Mouse (Mus musculus) 416B (cell line): ENCODE measurements at regions not wholly inside any gene's neighbourhood (a gene's known extent, or its start where the extent isn't known, plus 50 kb on each side); places are given as distances from the start of the nearest gene placed in this dataset.
A peak's percentile ranks its signal among the peaks of the same experiment; 100 is the strongest.
"Not testable (repeated sequence)": the region's sequence is repeated elsewhere in the genome, so short reads cannot be mapped to it uniquely, and the experiment has no call there.

ENCODE experiments used
- DNase-seq: peaks from one replicate; pipeline ENCODE4 v3.0.0; 2011; ENCODE audit warnings: low read depth

DNA sequence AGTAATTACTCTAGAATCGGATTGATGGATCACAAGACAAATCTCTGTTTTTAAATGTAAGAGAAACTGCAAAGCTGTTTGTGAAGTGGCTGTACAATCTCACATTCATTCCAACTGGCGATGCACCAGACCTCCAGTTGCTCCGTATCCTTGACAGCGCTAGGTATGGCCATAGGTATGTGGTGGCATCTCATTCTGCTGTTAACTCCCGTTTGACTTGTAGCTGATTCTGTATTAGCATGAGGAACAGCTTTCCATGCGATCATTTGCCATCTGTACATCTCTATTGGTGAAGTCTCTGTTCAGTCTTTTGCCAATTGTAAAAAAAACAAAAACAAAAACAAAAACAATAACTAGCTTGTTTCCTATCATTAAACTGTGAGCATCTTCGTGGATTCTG lies 182.0 kb downstream of the Enc1 start:
- DNase-seq: no peak

GRCm38 (mm10) chr13:97421831-97422230 lies 180.9 kb downstream of the Enc1 start:
- no peak for DNase-seq

GRCm38 (mm10) chr13:97420773-97421172 lies 179.9 kb downstream of the Enc1 start:
- no peak for DNase-seq

DNA sequence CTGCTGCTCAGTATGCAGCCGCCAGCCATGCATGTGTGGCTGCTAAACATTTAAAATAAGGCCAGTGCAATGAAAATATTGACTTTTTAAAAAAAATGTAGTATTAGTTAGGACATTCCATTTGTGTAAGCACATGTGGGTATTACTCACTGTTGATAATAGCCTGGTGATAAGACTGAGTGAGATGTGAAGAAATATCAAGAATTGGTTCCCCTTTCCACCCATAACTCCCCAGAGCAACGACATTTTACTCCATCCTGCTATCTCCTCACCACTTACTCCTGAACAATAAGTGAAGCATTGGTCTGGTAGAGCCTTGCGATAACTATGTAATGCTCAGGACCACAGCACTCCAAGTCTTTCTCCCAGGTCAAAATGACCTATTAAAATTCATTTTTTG lies 178.2 kb downstream of the Enc1 start:
- DNase-seq: peak; percentile 54

DNA sequence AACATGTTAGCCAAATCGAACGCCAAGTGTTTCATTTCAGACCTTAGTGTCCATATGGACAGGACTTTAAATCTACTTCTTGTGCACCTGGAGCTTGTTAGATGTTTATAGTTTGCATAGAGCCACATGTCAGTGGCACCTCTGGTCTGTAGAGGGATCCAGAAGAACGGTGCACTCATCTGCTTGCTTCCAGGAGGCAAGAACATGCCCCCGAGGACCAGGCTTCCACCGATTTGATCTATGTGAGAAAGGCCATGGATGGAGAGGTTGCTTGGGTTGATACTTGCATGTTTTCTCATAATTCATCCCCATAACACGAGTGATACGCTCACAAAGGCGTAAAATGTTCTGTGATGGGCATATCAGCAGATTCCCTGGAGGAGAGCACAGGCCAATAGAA lies 177.8 kb downstream of the Enc1 start:
- no peak for DNase-seq

DNA sequence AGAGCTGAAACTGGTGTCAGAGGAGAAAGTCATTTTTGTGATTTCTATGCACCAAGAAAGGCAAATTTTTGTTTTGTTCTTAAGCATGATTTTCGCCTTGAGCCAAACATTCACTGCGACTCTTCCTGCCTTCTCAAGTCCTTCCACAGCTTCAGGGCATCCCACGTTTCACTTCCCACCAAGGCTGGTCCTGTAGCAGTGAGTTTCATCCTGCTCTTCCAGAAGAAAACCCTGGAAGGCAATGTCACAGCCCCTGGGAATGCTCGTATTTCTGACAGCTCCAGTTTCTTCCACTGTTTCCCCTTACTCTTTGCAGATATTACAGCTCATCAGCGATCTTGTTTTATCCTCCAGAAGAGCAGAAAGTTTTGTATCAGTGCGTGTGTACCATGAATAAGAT lies 177.2 kb downstream of the Enc1 start:
- DNase-seq: no peak

- no peak for DNase-seq
Observed at GRCm38 (mm10) chr13:97415927-97416709, 175.2 kb downstream of the Enc1 start.

DNA sequence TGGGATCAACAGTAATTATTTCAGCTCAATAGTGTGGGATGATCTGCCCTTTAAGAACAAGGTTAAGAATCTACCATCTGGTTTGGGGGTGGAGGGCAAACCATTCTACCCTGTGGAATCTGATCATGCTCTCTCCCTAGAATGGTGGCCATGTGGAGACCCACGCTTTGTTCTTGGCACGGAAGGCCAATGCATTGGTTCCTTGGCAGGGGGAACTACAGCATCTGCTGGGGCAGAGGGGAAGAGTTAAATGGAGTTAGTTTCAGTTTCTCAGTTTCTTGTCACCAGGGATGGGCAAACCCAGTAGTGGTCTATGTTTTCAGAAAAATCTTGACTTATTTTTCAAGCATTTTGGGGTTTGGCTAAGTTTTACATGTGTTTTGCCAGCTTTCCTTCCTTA lies 174.5 kb downstream of the Enc1 start:
- DNase-seq: no peak

DNA sequence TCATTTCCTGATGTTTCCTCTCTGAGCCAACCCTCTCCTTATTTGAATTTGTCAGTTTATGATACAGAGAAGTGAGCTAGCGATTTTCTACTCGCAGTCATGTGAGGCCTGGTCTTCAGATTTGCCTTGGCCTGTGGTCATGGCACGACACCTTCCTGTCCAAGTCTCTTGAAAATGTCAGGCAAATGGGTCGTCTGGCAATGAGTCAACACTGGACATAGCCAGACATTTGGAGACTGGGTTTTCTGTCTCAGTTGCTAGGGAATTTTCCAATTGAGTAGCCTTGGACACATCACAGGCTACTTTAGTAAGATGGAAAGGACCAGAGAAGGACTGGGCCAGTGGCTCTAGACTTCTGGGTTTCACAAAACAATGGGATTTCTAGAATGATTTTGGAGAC lies 171.2 kb downstream of the Enc1 start:
- DNase-seq: peak; percentile 17

DNA sequence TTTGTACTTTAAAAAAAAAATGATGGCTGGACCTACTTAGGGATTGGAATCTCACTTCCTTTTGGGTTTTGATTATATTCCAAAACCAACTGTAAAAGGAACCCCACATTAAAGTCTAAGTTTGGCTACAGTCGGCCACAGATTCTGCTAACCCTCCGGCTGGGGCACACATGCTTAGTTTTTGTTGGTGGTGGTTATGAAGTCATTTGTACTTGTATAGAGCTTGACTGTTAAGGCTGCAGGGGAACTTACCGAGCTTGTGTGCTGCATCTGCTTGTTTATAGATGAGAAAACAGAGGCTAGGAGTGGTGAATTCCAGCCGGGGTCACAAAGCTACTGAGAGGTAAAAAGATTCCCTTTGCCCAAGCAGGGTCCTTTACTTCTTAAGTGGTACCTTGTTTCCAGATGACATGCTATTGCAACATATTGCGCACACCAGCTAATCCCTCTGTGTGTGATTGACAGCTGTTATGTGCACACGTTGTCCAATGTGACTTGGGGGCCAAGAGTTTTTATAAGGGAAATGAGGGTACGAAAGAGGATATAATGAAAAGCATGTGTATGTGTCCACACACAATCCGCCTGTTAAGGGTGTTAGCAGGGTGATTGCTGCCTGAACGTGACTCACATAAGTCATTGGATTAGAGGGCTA lies 169.8 kb downstream of the Enc1 start:
- DNase-seq: no peak

- DNase-seq: no peak
Observed at GRCm38 (mm10) chr13:97409891-97410525, 169.1 kb downstream of the Enc1 start.

DNA sequence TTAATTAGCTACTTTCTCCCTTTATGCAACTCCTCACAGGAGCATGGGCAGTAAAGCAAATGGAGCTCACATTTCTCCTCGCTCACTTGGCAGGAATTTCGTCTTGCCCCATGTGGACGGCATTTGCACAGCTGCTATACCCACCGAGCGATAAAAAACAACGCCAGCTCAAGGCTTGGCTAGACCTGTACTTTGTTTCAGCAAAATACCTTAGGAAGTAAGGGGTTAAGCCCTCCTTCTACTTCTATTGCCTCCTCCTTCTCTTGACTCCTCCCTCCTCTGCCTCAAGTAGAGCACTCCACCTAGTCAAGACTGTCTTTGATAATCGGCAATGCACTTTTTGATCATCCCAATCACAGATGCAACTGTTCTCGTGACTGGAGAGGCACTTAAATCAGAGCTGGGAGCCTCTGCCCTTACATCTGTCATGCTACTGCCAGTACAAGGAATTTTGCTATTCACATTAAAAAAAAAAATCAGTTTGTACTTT lies 168.4 kb downstream of the Enc1 start:
- DNase-seq: no peak

DNA sequence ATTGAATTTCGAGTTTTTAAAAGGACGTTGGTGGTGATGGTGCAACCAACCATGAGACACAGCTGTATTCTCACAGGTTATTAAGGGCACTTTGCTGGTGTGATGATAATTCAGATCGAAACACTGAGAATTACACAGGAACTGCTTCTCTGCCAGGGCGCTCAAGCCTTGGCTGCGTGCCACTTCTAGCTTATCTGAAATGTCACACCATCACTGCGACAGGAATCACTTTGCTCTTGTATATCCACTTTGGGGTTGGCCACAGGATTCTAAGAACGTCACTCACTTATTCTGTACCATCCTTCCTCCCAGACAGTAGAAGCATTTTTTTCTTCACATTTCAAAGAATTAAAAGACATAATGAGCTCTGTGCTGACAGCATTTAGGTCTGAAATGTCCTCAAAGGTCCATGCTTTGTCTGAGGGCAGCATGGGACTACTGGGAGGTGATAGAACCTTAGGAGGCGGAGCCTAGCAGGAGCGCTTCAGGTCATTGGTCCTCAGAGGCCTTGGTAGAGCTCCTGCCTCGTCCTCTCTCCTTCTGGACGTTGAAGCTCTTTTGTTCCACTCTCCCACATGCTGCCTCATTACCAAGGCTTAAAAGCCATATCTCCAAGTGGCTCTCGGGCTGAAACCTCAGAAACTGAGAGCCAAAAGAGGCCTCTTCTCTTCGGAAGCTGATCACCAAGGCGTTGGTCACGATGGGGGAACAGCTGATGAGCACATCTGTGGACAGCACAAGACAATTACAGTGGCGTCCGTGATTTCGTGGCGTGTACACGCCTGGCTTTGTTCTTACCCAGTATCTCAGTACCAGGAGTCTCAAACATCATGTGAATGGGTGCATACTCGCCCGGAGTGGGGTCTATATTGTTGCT lies 167.7 kb downstream of the Enc1 start:
- peak; percentile 85 for DNase-seq

GRCm38 (mm10) chr13:97407773-97408172 lies 166.9 kb downstream of the Enc1 start:
- DNase-seq: no peak

DNA sequence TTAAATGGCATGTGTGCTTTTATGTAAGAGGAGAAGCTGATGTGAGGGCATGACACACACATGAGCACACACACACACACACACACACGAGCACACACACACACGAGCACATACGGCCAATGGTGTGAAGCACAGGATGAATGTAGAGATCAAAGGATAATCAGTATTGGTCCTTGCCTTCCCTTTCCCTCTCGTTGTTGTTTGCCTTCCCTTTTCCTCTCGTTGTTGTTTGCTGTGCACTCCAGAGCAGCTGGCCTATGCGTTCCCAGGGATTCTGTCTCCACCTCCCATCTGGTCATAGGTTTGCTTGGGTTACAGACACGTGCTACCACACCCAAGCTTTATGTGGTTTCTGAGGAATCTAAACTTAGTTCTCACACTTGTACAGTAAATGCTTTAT lies 165.8 kb downstream of the Enc1 start:
- no peak for DNase-seq

DNA sequence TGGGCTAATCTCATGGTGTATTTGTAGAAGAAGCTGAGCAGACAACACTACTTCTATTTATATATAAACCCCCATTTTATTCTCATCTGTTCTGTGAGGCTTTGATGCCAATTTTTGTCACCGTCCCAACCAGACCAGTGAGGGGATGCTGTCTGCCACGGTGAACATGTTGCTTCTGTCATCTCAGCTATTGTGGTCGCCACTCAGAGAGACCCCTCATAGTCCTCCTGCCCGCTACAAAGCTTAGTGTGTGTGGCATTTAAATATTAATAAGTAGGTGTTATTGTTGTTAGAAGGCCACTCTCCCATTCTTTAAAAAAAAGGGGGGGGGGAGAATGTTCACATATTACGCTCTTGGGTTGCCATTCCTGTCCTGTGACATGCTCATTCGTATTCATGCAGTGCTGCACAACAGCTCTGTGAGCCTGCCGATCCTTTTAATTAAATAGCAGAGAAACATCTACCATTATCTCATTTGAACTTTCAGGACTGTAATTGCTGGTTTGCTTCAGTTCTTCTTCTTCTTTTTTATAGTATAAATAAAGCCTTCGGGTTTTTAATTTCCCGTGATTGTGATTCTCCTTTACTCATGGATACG lies 161.4 kb downstream of the Enc1 start:
- DNase-seq: no peak

GRCm38 (mm10) chr13:97401620-97402019 lies 160.7 kb downstream of the Enc1 start:
- no peak for DNase-seq

DNA sequence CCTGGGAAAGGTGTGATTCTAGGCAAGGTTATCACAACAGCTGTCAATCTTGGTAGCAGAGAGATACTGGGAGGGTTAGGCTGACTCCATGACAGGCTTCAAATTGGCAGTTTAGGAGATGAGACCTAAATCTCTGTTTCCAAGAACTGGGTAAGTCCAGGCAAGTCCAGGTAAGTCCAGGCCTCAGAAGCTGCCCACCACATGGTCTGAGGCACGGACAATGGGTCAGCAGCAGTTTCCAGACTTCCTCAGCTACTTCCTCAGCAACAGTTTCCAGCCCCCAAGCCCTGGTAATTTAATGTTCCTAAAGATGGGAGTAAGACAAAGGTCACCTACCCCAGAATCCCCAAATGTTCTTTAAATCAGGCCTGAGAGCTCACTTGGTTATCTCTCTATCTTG lies 157.1 kb downstream of the Enc1 start:
- DNase-seq: no peak

GRCm38 (mm10) chr13:97396899-97397640 lies 156.2 kb downstream of the Enc1 start:
- no peak for DNase-seq

- not testable (repeated sequence) for DNase-seq
Observed at GRCm38 (mm10) chr13:97396286-97396685, 155.4 kb downstream of the Enc1 start.
